Mouse (Mus musculus): ENCODE results near the gene Tnk1. TPM values are rescaled to one million over a fixed set of nuclear protein-coding genes. Genes with fewer than 3 reads are reported as not detected.

The Tnk1 gene
- polyA plus RNA-seq, 1 experiment from 2014 or later, result 0.15 TPM

- ATAC-seq (ENCODE audit: insufficient number of reproducible peaks, insufficient read depth, low FRiP score, low read depth), result no peak
- Histone ChIP-seq H3K9ac (ENCODE audit: low read length) (no peak overlapping the region), H3K4me3 (ENCODE audit: control insufficient read depth in 1 of 2, insufficient read depth in 1 of 2, low read depth in 1 of 2, low read length in 2 of 2) (no peak overlapping the region), H3K36me3 (ENCODE audit: control insufficient read depth, insufficient read depth, low read length) (no peaks in the 10 kb centered on the region), H3K27ac (replicated peaks in 1 of 2; ENCODE audit: control insufficient read depth in 1 of 2, insufficient read depth in 1 of 2, low read depth in 2 of 2, low read length in 2 of 2) (no peak overlapping the region), H3K9me3 (ENCODE audit: control insufficient read depth, low read length) (no peaks in the 10 kb centered on the region), H3K4me1 (ENCODE audit: control insufficient read depth in 2 of 2, insufficient read depth in 2 of 2, low read length in 2 of 2) (peaks cover 22 to 26% of the 10 kb centered on the region in 2 experiments), H3K27me3 (ENCODE audit: control insufficient read depth, insufficient read depth, low read length) (no peaks in the 10 kb centered on the region), H3K4me2 (ENCODE audit: low read length) (no peak overlapping the region)
- 63% methylated on average over 4 of the region's 4 CpGs for WGBS
Measured at GRCm38 (mm10) chr11:69883066-69883465, 24.5 kb upstream of the Tnk1 start.

GRCm38 (mm10) chr11:69881787-69882670 is 23.5 kb upstream of the Tnk1 start:
- peak overlapping the region; percentile 79 for H3K9ac ChIP-seq (ENCODE audit: low read length)
- H3K9me3 ChIP-seq (ENCODE audit: control insufficient read depth, low read length), result no peaks in the 10 kb centered on the region
- H3K4me1 ChIP-seq (ENCODE audit: control insufficient read depth in 2 of 2, insufficient read depth in 2 of 2, low read length in 2 of 2), result peaks cover 22 to 31% of the 10 kb centered on the region in 2 experiments
- H3K4me3 ChIP-seq (ENCODE audit: control insufficient read depth in 1 of 2, insufficient read depth in 1 of 2, low read depth in 1 of 2, low read length in 2 of 2), result peak overlapping the region; percentile 59 to 69
- peak overlapping the region; percentile 91 for H3K27ac ChIP-seq (replicated peaks in 1 of 2; ENCODE audit: control insufficient read depth in 1 of 2, insufficient read depth in 1 of 2, low read depth in 2 of 2, low read length in 2 of 2)
- no peaks in the 10 kb centered on the region for H3K36me3 ChIP-seq (ENCODE audit: control insufficient read depth, insufficient read depth, low read length)
- no peak for ATAC-seq (ENCODE audit: insufficient number of reproducible peaks, insufficient read depth, low FRiP score, low read depth)
- WGBS, result 57% methylated on average over 21 of the region's 21 CpGs
- peak overlapping the region; percentile 86 for H3K4me2 ChIP-seq (ENCODE audit: low read length)
- no peaks in the 10 kb centered on the region for H3K27me3 ChIP-seq (ENCODE audit: control insufficient read depth, insufficient read depth, low read length)

- H3K4me3 ChIP-seq (ENCODE audit: control insufficient read depth in 1 of 2, insufficient read depth in 1 of 2, low read depth in 1 of 2, low read length in 2 of 2), result peak within 1 kb of the TSS; percentile 59 to 69
- peak; percentile 88 for ATAC-seq (ENCODE audit: insufficient number of reproducible peaks, insufficient read depth, low FRiP score, low read depth)
- H3K9ac ChIP-seq (ENCODE audit: low read length), result peak within 1 kb of the TSS; percentile 79
- WGBS, result under 1% methylated on average over 46 of the region's 46 CpGs
- H3K27ac ChIP-seq (replicated peaks in 1 of 2; ENCODE audit: control insufficient read depth in 1 of 2, insufficient read depth in 1 of 2, low read depth in 2 of 2, low read length in 2 of 2), result peak within 1 kb of the TSS; percentile 91
- H3K4me1 ChIP-seq (ENCODE audit: control insufficient read depth in 2 of 2, insufficient read depth in 2 of 2, low read length in 2 of 2), result peaks cover 22 to 36% of the 10 kb centered on the region in 2 experiments
- H3K4me2 ChIP-seq (ENCODE audit: low read length), result peak within 1 kb of the TSS; percentile 86
- H3K9me3 ChIP-seq (ENCODE audit: control insufficient read depth, low read length), result no peaks in the 10 kb centered on the region
- no peaks in the 10 kb centered on the region for H3K27me3 ChIP-seq (ENCODE audit: control insufficient read depth, insufficient read depth, low read length)
- no peaks in the 10 kb centered on the region for H3K36me3 ChIP-seq (ENCODE audit: control insufficient read depth, insufficient read depth, low read length)
Measured at GRCm38 (mm10) chr11:69880853-69881603, 22.5 kb upstream of the Tnk1 start, which contains the start of gene Kctd11. Gene Kctd11, minus strand, starts transcription at chr11:69881406.

- peak; percentile 54 for ATAC-seq (ENCODE audit: insufficient number of reproducible peaks, insufficient read depth, low FRiP score, low read depth)
- Histone ChIP-seq H3K4me2 (ENCODE audit: low read length) (peak overlapping the region; percentile 86), H3K4me3 (ENCODE audit: control insufficient read depth in 1 of 2, insufficient read depth in 1 of 2, low read depth in 1 of 2, low read length in 2 of 2) (peak overlapping the region; percentile 59 to 69), H3K27me3 (ENCODE audit: control insufficient read depth, insufficient read depth, low read length) (no peaks in the 10 kb centered on the region), H3K36me3 (ENCODE audit: control insufficient read depth, insufficient read depth, low read length) (no peaks in the 10 kb centered on the region), H3K27ac (replicated peaks in 1 of 2; ENCODE audit: control insufficient read depth in 1 of 2, insufficient read depth in 1 of 2, low read depth in 2 of 2, low read length in 2 of 2) (peak overlapping the region; percentile 91), H3K9ac (ENCODE audit: low read length) (peak overlapping the region; percentile 79), H3K9me3 (ENCODE audit: control insufficient read depth, low read length) (no peaks in the 10 kb centered on the region), H3K4me1 (ENCODE audit: control insufficient read depth in 2 of 2, insufficient read depth in 2 of 2, low read length in 2 of 2) (peaks cover 25 to 36% of the 10 kb centered on the region in 2 experiments)
- WGBS, result under 1% methylated on average over 18 of the region's 18 CpGs
Measured at GRCm38 (mm10) chr11:69880506-69880852, 21.9 kb upstream of the Tnk1 start.

- Histone ChIP-seq H3K9ac (ENCODE audit: low read length) (peak overlapping the region; percentile 79), H3K36me3 (ENCODE audit: control insufficient read depth, insufficient read depth, low read length) (no peaks in the 10 kb centered on the region), H3K4me3 (ENCODE audit: control insufficient read depth in 1 of 2, insufficient read depth in 1 of 2, low read depth in 1 of 2, low read length in 2 of 2) (peak overlapping the region; percentile 59 to 69), H3K4me2 (ENCODE audit: low read length) (peak overlapping the region; percentile 86), H3K27me3 (ENCODE audit: control insufficient read depth, insufficient read depth, low read length) (no peaks in the 10 kb centered on the region), H3K9me3 (ENCODE audit: control insufficient read depth, low read length) (no peaks in the 10 kb centered on the region), H3K27ac (replicated peaks in 1 of 2; ENCODE audit: control insufficient read depth in 1 of 2, insufficient read depth in 1 of 2, low read depth in 2 of 2, low read length in 2 of 2) (no peak overlapping the region), H3K4me1 (ENCODE audit: control insufficient read depth in 2 of 2, insufficient read depth in 2 of 2, low read length in 2 of 2) (peaks cover 25 to 36% of the 10 kb centered on the region in 2 experiments)
- ATAC-seq (ENCODE audit: insufficient number of reproducible peaks, insufficient read depth, low FRiP score, low read depth), result no peak
- 55% methylated on average over 15 of the region's 15 CpGs for WGBS
Measured at GRCm38 (mm10) chr11:69879711-69880110, 21.2 kb upstream of the Tnk1 start.

- Histone ChIP-seq H3K36me3 (ENCODE audit: control insufficient read depth, insufficient read depth, low read length) (no peaks in the 10 kb centered on the region), H3K27ac (replicated peaks in 1 of 2; ENCODE audit: control insufficient read depth in 1 of 2, insufficient read depth in 1 of 2, low read depth in 2 of 2, low read length in 2 of 2) (no peak overlapping the region), H3K4me2 (ENCODE audit: low read length) (peak overlapping the region; percentile 86), H3K4me1 (ENCODE audit: control insufficient read depth in 2 of 2, insufficient read depth in 2 of 2, low read length in 2 of 2) (peaks cover 20 to 32% of the 10 kb centered on the region in 2 experiments), H3K9ac (ENCODE audit: low read length) (peak overlapping the region; percentile 79; the same call in 1 of the 2 replicates), H3K9me3 (ENCODE audit: control insufficient read depth, low read length) (no peaks in the 10 kb centered on the region), H3K4me3 (ENCODE audit: control insufficient read depth in 1 of 2, insufficient read depth in 1 of 2, low read depth in 1 of 2, low read length in 2 of 2) (peak overlapping the region in 1 of 2 experiments; percentile 59; a peak in 1 of 4 replicates), H3K27me3 (ENCODE audit: control insufficient read depth, insufficient read depth, low read length) (no peaks in the 10 kb centered on the region)
- WGBS, result 86% methylated on average over 6 of the region's 6 CpGs
- ATAC-seq (ENCODE audit: insufficient number of reproducible peaks, insufficient read depth, low FRiP score, low read depth), result no peak
Measured at GRCm38 (mm10) chr11:69878952-69879351, 20.4 kb upstream of the Tnk1 start.

- Histone ChIP-seq H3K9me3 (ENCODE audit: control insufficient read depth, low read length) (no peaks in the 10 kb centered on the region), H3K27ac (replicated peaks in 1 of 2; ENCODE audit: control insufficient read depth in 1 of 2, insufficient read depth in 1 of 2, low read depth in 2 of 2, low read length in 2 of 2) (no peak overlapping the region), H3K4me3 (ENCODE audit: control insufficient read depth in 1 of 2, insufficient read depth in 1 of 2, low read depth in 1 of 2, low read length in 2 of 2) (no peak overlapping the region), H3K4me1 (ENCODE audit: control insufficient read depth in 2 of 2, insufficient read depth in 2 of 2, low read length in 2 of 2) (peaks cover 19 to 32% of the 10 kb centered on the region in 2 experiments), H3K36me3 (ENCODE audit: control insufficient read depth, insufficient read depth, low read length) (no peaks in the 10 kb centered on the region), H3K9ac (ENCODE audit: low read length) (no peak overlapping the region; the same call in 1 of the 2 replicates), H3K27me3 (ENCODE audit: control insufficient read depth, insufficient read depth, low read length) (no peaks in the 10 kb centered on the region), H3K4me2 (ENCODE audit: low read length) (no peak overlapping the region)
- WGBS, result 91% methylated on average over 3 of the region's 3 CpGs
- no peak for ATAC-seq (ENCODE audit: insufficient number of reproducible peaks, insufficient read depth, low FRiP score, low read depth)
Measured at GRCm38 (mm10) chr11:69878399-69878798, 19.9 kb upstream of the Tnk1 start.

Measured in heart, embryonic 14.5 days (tissue).